Mouse (Mus musculus): ENCODE results near the gene Cdc45.

DNA sequence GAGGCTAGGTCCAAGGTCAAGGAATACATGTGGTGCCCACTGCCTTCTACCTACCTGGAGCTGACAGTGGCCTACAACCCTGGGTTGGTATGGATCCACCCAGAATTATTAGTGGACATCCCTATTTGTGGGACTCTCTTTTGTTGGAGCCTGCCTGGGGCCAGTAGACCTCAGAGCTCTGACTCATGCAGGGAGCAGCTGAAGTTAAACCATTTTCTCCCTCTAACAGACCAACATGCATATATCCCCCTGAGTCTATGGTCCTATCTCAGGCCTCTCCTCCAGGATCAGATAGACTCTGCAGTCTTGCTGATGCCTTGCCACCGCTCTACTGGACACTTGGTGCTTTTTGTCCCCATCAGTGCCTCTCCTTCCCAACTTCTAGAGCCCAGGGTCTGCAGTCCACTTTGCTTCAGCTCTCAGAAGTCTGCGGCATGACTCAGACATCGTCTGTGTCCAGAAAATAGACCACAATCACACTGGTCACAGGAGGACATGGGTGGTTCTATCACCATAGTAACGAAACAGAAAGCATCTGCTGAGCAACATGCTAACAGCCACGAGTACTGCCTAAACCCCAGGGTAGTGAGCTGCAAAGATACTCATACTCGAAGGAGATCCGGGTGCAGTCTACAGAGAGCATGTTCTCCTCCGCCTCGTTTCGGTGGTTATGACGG, 16.4 kb downstream of the Cdc45 start:
- TF ChIP-seq CTCF (IDR thresholded peaks at IDR 0.05; ENCODE audit: borderline replicate concordance, extremely low read depth, insufficient read depth, insufficient read length) = no peak
- no peak for TF ChIP-seq POLR2A (IDR thresholded peaks at IDR 0.05; ENCODE audit: borderline replicate concordance, extremely low read depth, insufficient read depth, insufficient read length, poor library complexity, severe bottlenecking)
